Mouse (Mus musculus): ENCODE data around the gene Gclm.

GRCm38 (mm10) chr3:122200447-122200846 lies 44.9 kb upstream of the Gclm start:
- TF ChIP-seq GATA1 (IDR thresholded peaks at IDR 0.05; ENCODE audit: borderline replicate concordance, low read length) (no peak), FLI1 (IDR thresholded peaks at IDR 0.05; ENCODE audit: low read length) (no peak)
